Mouse (Mus musculus): ENCODE data around the gene Xpo4. TPM values are rescaled to one million over a fixed set of nuclear protein-coding genes. Genes with fewer than 3 reads are reported as not detected.

The Xpo4 gene
- polyA plus RNA-seq (2021; fragmentation: Nextera tagmentation): 1.1 and 1.6 TPM in 2 replicates
- long read RNA-seq, experiment 1, partial matches to known transcripts: 2 of 3 reads
- long read RNA-seq, experiment 1, other reads (novel, unspliced or antisense): 1 of 3 reads
- long read RNA-seq, experiment 2, full-length matches to known transcripts: 11 of 16 reads
- long read RNA-seq, experiment 2, partial matches to known transcripts: 3 of 16 reads
- long read RNA-seq, experiment 2, other reads (novel, unspliced or antisense): 2 of 16 reads

GRCm38 (mm10) chr14:57664822-57665627, at the start of gene Xpo4:
Xpo4 (minus strand) TSS chr14:57665430.

GRCm38 (mm10) chr14:57571155-57572133, 93.8 kb downstream of the Xpo4 start, which contains the start of gene Eef1akmt1:
Eef1akmt1 (minus strand) TSS chr14:57571612.

Other genes with a start within 250 kb of the Xpo4 start
- gene Ift88, start 241.4 kb downstream of the Xpo4 start, polyA plus RNA-seq (2021; fragmentation: Nextera tagmentation): 10.4 and 17.6 TPM in 2 replicates
- 1.2 and 1.9 TPM in 2 replicates for gene Il17d, start 140.7 kb downstream of the Xpo4 start, polyA plus RNA-seq (2021; fragmentation: Nextera tagmentation)
- gene Eef1akmt1, start 93.8 kb downstream of the Xpo4 start, polyA plus RNA-seq (2021; fragmentation: Nextera tagmentation): 112 and 119 TPM in 2 replicates
- gene Gm49361, start 80.7 kb upstream of the Xpo4 start, polyA plus RNA-seq (2021; fragmentation: Nextera tagmentation): 3.0 and 5.9 TPM in 2 replicates
- 20.0 TPM in 2 replicates for gene Lats2, start 93.0 kb upstream of the Xpo4 start, polyA plus RNA-seq (2021; fragmentation: Nextera tagmentation)
- gene Sap18, start 132.8 kb upstream of the Xpo4 start, polyA plus RNA-seq (2021; fragmentation: Nextera tagmentation): 197 TPM in 2 replicates
- gene Ska3, start 160.8 kb upstream of the Xpo4 start, polyA plus RNA-seq (2021; fragmentation: Nextera tagmentation): 0.36 and 0.74 TPM in 2 replicates
- gene Mrpl57, start 160.8 kb upstream of the Xpo4 start, polyA plus RNA-seq (2021; fragmentation: Nextera tagmentation): 161 and 178 TPM in 2 replicates
- 23.7 and 25.3 TPM in 2 replicates for gene Zdhhc20, start 224.8 kb upstream of the Xpo4 start, polyA plus RNA-seq (2021; fragmentation: Nextera tagmentation)